Mouse (Mus musculus) forebrain, postnatal 0 days (tissue): ENCODE results near the gene Pou6f2. TPM values are rescaled to one million over a fixed set of nuclear protein-coding genes. Genes with fewer than 3 reads are reported as not detected.

Experiments
- ATAC-seq: fragments of 200-750 bp; cut with Nextera tagmentation; 2 replicates; pipeline ENCODE4 v1.8.0; 2017; ENCODE audit warnings: mild to moderate bottlenecking, moderate library complexity
- DNase-seq: peaks from one replicate; pipeline ENCODE4 v3.0.0-alpha.2; 2015
- H3K27ac ChIP-seq: fragments of 300-500 bp; sonication (generic); 2 replicates; pipeline ENCODE4 v1.5.1; 2014; ENCODE audit warnings: low read depth, mild to moderate bottlenecking, antibody characterized with exemption, low read length, moderate library complexity, mixed read lengths
- H3K27me3 ChIP-seq: fragments of 300-500 bp; sonication (generic); 2 replicates; pipeline ENCODE4 v1.6.1; 2014; ENCODE audit warnings: mild to moderate bottlenecking, low read length, mixed read lengths; ENCODE audit not compliant: insufficient read depth
- H3K36me3 ChIP-seq: fragments of 300-500 bp; sonication (generic); 2 replicates; pipeline ENCODE4 v1.6.1; 2014; ENCODE audit warnings: mild to moderate bottlenecking, moderate library complexity; ENCODE audit not compliant: insufficient read depth
- H3K4me1 ChIP-seq: fragments of 300-500 bp; sonication (generic); 2 replicates; pipeline ENCODE4 v1.6.1; 2014; ENCODE audit warnings: antibody characterized with exemption; ENCODE audit not compliant: insufficient read depth
- H3K4me2 ChIP-seq: fragments of 300-500 bp; sonication (generic); 2 replicates; pipeline ENCODE4 v1.6.1; 2014; ENCODE audit warnings: low read depth, mild to moderate bottlenecking, moderate library complexity
- H3K4me3 ChIP-seq: fragments of 300-500 bp; sonication (generic); 2 replicates; pipeline ENCODE4 v1.5.1; 2014; ENCODE audit warnings: low read depth, low read length, mixed read lengths
- H3K9ac ChIP-seq: fragments of 300-500 bp; sonication (generic); 2 replicates; pipeline ENCODE4 v1.6.1; 2014; ENCODE audit warnings: mild to moderate bottlenecking
- H3K9me3 ChIP-seq: fragments of 300-500 bp; sonication (generic); 2 replicates; pipeline ENCODE4 v1.6.1; 2016; ENCODE audit warnings: low read length
- CTCF ChIP-seq: sonication (generic); IDR thresholded peaks from 2 replicates; pipeline ENCODE4 v1.5.1; 2016; ENCODE audit warnings: antibody characterized with exemption, control low read depth, low read depth
- WGBS: fragments of 180-500 bp; shearing (Covaris S2); extraction: QIAGEN DNeasy Blood & Tissue Kit; methylation state at CpG from one replicate; pipeline ENCODE4 v1.1.7; 2014; 5-methylcytosine and 5-hydroxymethylcytosine counted together
- polyA plus RNA-seq: library from polyadenylated mRNA; unstranded; fragments of >200 nt; fragmentation: Nextera tagmentation; extraction: Ambion mirVana; gene quantifications from 2 replicates; pipeline ENCODE4 v1.2.1, GENCODE M21; 2015
- total RNA-seq: library from RNA; depleted of rRNA; stranded (reverse); fragments of >200 nt; gene quantifications from 2 replicates; pipeline ENCODE4 v1.2.3, GENCODE M21; 2014

Gene Pou6f2
- total and polyA plus RNA-seq, 2 experiments from 2014 or later: 2.4 to 9.7 TPM

- Histone ChIP-seq H3K4me3 (no peak overlapping the region), H3K36me3 (no peaks in the 10 kb centered on the region), H3K9me3 (no peaks in the 10 kb centered on the region), H3K27me3 (no peaks in the 10 kb centered on the region), H3K9ac (no peak overlapping the region), H3K4me2 (no peak overlapping the region), H3K27ac (no peak overlapping the region), H3K4me1 (peaks cover 3% of the 10 kb centered on the region; the same call in 1 of the 2 replicates)
- 45% methylated on average over 2 of the region's 2 CpGs for WGBS
- TF ChIP-seq CTCF: no peak
- ATAC-seq: no peak
- no peak for DNase-seq
Measured at GRCm38 (mm10) chr13:18126111-18126510, 271.4 kb downstream of the Pou6f2 start.

GRCm38 (mm10) chr13:18125226-18126000 is 272.1 kb downstream of the Pou6f2 start:
- DNase-seq (peak; percentile 65), ATAC-seq (peak; percentile 88)
- Histone ChIP-seq H3K9me3 (no peaks in the 10 kb centered on the region), H3K4me2 (no peak overlapping the region), H3K9ac (no peak overlapping the region), H3K27me3 (no peaks in the 10 kb centered on the region), H3K36me3 (no peaks in the 10 kb centered on the region), H3K27ac (no peak overlapping the region), H3K4me3 (no peak overlapping the region), H3K4me1 (peaks cover 3% of the 10 kb centered on the region; the same call in 1 of the 2 replicates)
- WGBS: 66% methylated on average over 15 of the region's 15 CpGs
- TF ChIP-seq CTCF: no peak

DNA sequence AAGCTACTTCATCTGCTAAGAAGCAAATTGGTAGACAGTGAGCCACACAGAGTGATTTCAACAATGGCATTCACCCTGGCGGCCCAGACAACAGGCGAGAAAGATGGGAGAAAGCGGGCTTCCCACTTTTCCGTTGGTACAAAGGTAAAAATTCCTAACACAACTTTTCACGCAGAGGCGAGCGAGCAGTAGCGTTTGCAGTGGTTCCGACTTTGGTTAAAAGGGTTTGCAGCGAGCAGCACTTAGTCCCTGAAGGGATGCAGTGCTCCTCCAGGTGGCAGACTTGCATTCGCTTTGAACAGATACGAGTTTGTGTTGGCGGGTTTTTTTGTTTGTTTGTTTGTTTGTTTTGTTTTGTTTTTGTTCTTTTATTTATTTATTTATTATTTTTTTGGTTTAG is 273.1 kb downstream of the Pou6f2 start:
- peak; percentile 75 for TF ChIP-seq CTCF
- H3K4me3 ChIP-seq: no peak overlapping the region
- peak overlapping the region; percentile 27 for H3K4me2 ChIP-seq
- H3K27me3 ChIP-seq: no peaks in the 10 kb centered on the region
- peaks cover 3% of the 10 kb centered on the region; the same call in 1 of the 2 replicates for H3K4me1 ChIP-seq
- DNase-seq (peak; percentile 82), ATAC-seq (peak; percentile 80)
- H3K36me3 ChIP-seq: no peaks in the 10 kb centered on the region
- no peak overlapping the region for H3K9ac ChIP-seq
- H3K9me3 ChIP-seq: no peaks in the 10 kb centered on the region
- 20% methylated on average over 13 of the region's 13 CpGs for WGBS
- no peak overlapping the region for H3K27ac ChIP-seq

- ATAC-seq (0 out of 2 replicates have a peak, but pooled peaks have one; percentile 45), DNase-seq (no peak)
- Histone ChIP-seq H3K4me3 (no peak overlapping the region), H3K9ac (no peak overlapping the region), H3K27me3 (no peaks in the 10 kb centered on the region), H3K9me3 (no peaks in the 10 kb centered on the region), H3K36me3 (no peaks in the 10 kb centered on the region), H3K27ac (no peak overlapping the region), H3K4me1 (no peaks in the 10 kb centered on the region), H3K4me2 (no peak overlapping the region)
- no peak for TF ChIP-seq CTCF
- WGBS: 84% methylated on average over 2 of the region's 2 CpGs
Measured at GRCm38 (mm10) chr13:18120406-18120805, 277.1 kb downstream of the Pou6f2 start.

DNA sequence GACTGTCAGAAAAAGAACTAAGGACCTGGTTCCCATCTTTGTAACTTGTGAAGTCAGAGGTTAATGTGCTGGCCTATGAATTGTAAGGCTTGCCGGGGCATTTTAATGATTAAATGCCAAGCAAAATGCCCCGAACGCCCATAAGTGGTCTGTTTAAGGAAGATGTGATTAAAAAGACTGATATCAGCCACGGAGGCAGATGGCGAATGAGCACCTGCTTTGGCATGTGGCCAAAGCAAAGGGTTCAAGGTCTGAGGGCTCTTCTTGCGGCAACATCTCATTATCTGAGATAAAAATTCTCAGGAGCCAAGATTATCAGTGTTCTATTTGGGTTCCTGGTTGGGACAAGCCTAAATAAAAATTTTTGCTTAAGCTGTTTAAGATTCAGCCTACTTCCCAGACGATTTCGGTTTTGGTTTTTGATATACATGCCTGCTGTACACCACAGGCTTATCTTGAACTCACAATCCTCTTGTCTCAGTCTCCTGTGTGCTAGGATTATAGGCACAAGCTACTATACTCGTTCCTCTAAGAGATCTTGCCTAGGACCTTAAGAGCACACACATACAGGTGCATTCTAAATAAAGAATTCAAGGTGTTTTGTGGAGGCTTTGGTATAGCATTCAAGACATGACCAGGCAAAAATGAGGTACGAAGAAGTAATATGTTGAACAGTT is 315.9 kb downstream of the Pou6f2 start:
- ATAC-seq: no peak
- no peak for TF ChIP-seq CTCF
- Histone ChIP-seq H3K9ac (no peak overlapping the region), H3K27ac (no peak overlapping the region), H3K27me3 (no peaks in the 10 kb centered on the region), H3K4me3 (no peak overlapping the region), H3K9me3 (no peaks in the 10 kb centered on the region), H3K36me3 (no peaks in the 10 kb centered on the region), H3K4me2 (no peak overlapping the region), H3K4me1 (no peaks in the 10 kb centered on the region)
- WGBS: 82% methylated on average over 10 of the region's 10 CpGs
- no peak for DNase-seq
